Mouse (Mus musculus): ENCODE measurements around the gene Lman1l. TPM values are rescaled to one million over a fixed set of nuclear protein-coding genes. Genes with fewer than 3 reads are reported as not detected.

Lman1l gene
- polyA plus RNA-seq, 1 experiment from 2014 or later, result not detected

DNA sequence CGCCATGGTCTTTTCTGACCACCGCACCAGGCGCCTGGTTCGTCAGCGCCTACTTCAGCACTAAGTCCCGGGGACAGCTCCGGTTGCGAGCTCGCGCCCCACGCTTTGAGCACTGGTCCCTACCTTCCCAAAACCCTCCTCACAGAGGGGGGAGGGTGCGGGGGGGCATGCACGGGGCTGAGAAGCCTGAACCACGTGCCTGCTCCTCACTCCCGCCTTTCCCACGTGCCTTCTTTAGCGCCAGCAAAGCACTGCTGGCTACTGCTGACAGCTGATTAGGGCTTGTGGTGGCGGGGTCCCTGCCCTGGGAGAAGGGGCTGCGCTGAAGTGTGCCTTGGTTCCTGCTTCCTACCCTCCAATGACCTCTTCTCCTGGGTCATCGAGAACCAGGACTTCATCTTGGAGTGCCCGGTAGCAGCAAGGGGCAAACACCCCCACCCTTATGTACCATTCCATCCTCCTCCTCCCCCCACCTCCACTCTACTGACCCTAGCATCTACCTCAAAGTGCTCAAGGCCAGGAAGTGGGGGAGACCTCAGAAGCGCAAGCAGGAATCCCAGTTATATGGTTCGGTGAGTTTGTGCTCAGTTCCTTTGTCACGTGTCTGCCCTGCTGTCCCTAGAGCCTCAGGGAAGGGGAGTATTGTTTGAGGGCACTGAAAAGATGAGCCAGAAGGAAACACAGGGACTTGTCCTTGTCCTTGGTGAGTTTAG lies 14.3 kb downstream of the Lman1l start, which contains the start of gene Cplx3:
Gene Cplx3 (minus strand): TSS at position 143 of the 713 bp plus-strand sequence.
- peak; percentile 53; the same call in 1 of the 2 replicates for ATAC-seq (ENCODE audit: insufficient number of reproducible peaks, insufficient read depth, low FRiP score, low read depth)
- Histone ChIP-seq H3K9ac (replicated peaks; ENCODE audit: low read depth, low read length) (no peak within 1 kb of the TSS), H3K27me3 (ENCODE audit: control insufficient read depth, insufficient read depth, low read length) (no peaks in the 10 kb centered on the region), H3K9me3 (ENCODE audit: control insufficient read depth, low read depth, low read length) (no peaks in the 10 kb centered on the region), H3K4me3 (ENCODE audit: low read depth, low read length) (no peak within 1 kb of the TSS), H3K4me2 (replicated peaks; ENCODE audit: low read depth, low read length) (no peak within 1 kb of the TSS), H3K4me1 (ENCODE audit: control insufficient read depth, insufficient read depth, low read length) (no peaks in the 10 kb centered on the region), H3K27ac (ENCODE audit: low read length) (no peak within 1 kb of the TSS), H3K36me3 (ENCODE audit: control insufficient read depth, insufficient read depth, low read length) (no peaks in the 10 kb centered on the region)
- 8% methylated on average over 24 of the region's 24 CpGs for WGBS

DNA sequence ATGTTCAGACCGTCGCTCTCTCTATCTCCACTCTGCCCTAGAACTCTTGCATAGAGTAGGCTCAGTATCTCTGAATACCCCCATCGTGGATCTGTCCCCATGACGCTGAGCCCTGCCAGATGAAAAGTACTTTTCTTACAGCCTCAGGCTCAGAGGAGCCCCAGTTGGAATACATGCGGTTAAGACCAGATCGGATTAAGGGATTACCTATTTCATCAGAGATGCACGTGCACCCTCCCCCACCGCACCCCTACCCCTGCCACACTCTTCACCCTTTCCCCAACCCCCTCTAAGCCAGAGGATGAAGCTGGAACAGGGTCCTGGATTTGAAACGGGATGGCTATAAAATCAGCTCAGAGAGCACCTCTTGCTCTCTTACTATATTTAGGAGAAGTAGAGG lies 15.1 kb downstream of the Lman1l start:
- Histone ChIP-seq H3K9me3 (ENCODE audit: control insufficient read depth, low read depth, low read length) (no peaks in the 10 kb centered on the region), H3K4me2 (replicated peaks; ENCODE audit: low read depth, low read length) (no peak overlapping the region), H3K27me3 (ENCODE audit: control insufficient read depth, insufficient read depth, low read length) (no peaks in the 10 kb centered on the region), H3K4me1 (ENCODE audit: control insufficient read depth, insufficient read depth, low read length) (peaks cover 6% of the 10 kb centered on the region; the same call in 1 of the 2 replicates), H3K36me3 (ENCODE audit: control insufficient read depth, insufficient read depth, low read length) (no peaks in the 10 kb centered on the region), H3K27ac (ENCODE audit: low read length) (no peak overlapping the region), H3K4me3 (ENCODE audit: low read depth, low read length) (no peak overlapping the region), H3K9ac (replicated peaks; ENCODE audit: low read depth, low read length) (no peak overlapping the region)
- no peak for ATAC-seq (ENCODE audit: insufficient number of reproducible peaks, insufficient read depth, low FRiP score, low read depth)
- 21% methylated on average over 9 of the region's 9 CpGs for WGBS

DNA sequence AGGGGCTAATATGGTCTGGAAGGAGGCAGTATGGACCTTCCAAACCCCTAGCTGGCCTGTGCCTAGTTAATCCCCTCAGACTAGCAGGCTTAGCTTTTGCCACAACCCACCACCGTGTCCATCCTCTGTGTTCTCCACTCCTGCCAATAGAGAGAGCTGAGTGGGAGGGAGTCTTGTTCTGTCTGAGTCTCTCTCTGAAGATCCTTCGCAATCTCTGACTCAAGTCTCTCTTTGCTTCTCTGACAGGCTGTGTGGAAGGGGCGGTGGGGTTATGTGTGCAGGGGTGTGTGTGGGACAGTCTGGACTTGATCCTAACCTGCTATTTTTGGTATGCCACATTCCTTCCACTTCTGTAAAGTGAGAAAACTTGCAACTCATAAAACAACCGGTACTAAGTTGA lies 15.7 kb downstream of the Lman1l start:
- ATAC-seq (ENCODE audit: insufficient number of reproducible peaks, insufficient read depth, low FRiP score, low read depth), result no peak
- Histone ChIP-seq H3K36me3 (ENCODE audit: control insufficient read depth, insufficient read depth, low read length) (no peaks in the 10 kb centered on the region), H3K27ac (ENCODE audit: low read length) (no peak overlapping the region), H3K9me3 (ENCODE audit: control insufficient read depth, low read depth, low read length) (no peaks in the 10 kb centered on the region), H3K9ac (replicated peaks; ENCODE audit: low read depth, low read length) (no peak overlapping the region), H3K4me3 (ENCODE audit: low read depth, low read length) (no peak overlapping the region), H3K4me1 (ENCODE audit: control insufficient read depth, insufficient read depth, low read length) (peaks cover 6% of the 10 kb centered on the region; the same call in 1 of the 2 replicates), H3K4me2 (replicated peaks; ENCODE audit: low read depth, low read length) (no peak overlapping the region), H3K27me3 (ENCODE audit: control insufficient read depth, insufficient read depth, low read length) (no peaks in the 10 kb centered on the region)
- WGBS, result 84% methylated on average over 4 of the region's 4 CpGs

DNA sequence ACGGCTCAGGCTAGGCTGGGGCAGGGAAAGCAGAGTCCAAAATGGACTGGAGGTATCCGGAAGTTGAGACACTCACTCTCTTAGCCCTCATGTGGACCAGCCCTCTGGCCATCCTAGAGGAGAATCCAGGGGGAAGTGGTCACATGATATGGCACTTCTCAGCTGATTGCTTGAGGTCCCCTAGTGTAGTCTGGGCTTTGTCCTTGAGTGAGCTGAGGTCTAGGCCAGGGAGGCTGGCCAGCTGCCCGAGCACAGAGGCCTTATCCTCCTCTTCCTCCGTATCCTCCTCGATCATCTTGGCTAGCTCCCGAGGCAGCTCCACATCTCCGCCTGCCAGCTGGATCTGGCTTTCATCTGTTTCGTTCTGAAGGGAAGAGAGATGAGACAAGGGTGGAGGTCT lies 18.5 kb downstream of the Lman1l start:
- ATAC-seq (ENCODE audit: insufficient number of reproducible peaks, insufficient read depth, low FRiP score, low read depth), result no peak
- H3K4me2 ChIP-seq (replicated peaks; ENCODE audit: low read depth, low read length), result no peak overlapping the region
- no peaks in the 10 kb centered on the region for H3K36me3 ChIP-seq (ENCODE audit: control insufficient read depth, insufficient read depth, low read length)
- H3K9me3 ChIP-seq (ENCODE audit: control insufficient read depth, low read depth, low read length), result no peaks in the 10 kb centered on the region
- no peaks in the 10 kb centered on the region for H3K27me3 ChIP-seq (ENCODE audit: control insufficient read depth, insufficient read depth, low read length)
- H3K4me3 ChIP-seq (ENCODE audit: low read depth, low read length), result no peak overlapping the region
- no peak overlapping the region for H3K27ac ChIP-seq (ENCODE audit: low read length)
- no peak overlapping the region for H3K9ac ChIP-seq (replicated peaks; ENCODE audit: low read depth, low read length)
- H3K4me1 ChIP-seq (ENCODE audit: control insufficient read depth, insufficient read depth, low read length), result peaks cover 6% of the 10 kb centered on the region; the same call in 1 of the 2 replicates
- WGBS, result 50% methylated on average over 8 of the region's 8 CpGs

DNA sequence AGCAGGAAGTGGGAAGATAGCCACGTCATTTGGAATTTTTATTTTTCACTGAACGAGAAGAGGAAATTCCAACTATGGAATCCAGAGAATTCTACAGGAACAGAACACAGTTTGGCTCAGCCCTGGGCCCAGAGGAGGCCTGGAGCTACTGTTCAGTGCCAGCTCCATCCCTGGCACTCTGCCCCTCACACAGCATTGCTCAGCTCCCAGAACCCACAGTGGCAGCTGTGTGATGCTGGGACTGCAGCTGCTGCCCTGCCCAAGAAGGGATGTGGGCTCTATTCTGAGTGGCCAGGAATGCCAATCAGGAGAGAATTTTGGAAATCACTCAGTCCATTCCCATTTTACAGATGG lies 19.2 kb downstream of the Lman1l start:
- no peaks in the 10 kb centered on the region for H3K36me3 ChIP-seq (ENCODE audit: control insufficient read depth, insufficient read depth, low read length)
- no peaks in the 10 kb centered on the region for H3K27me3 ChIP-seq (ENCODE audit: control insufficient read depth, insufficient read depth, low read length)
- ATAC-seq (ENCODE audit: insufficient number of reproducible peaks, insufficient read depth, low FRiP score, low read depth), result no peak
- H3K4me1 ChIP-seq (ENCODE audit: control insufficient read depth, insufficient read depth, low read length), result peaks cover 6% of the 10 kb centered on the region; the same call in 1 of the 2 replicates
- H3K9me3 ChIP-seq (ENCODE audit: control insufficient read depth, low read depth, low read length), result no peaks in the 10 kb centered on the region
- WGBS, result 33% methylated on average over 2 of the region's 2 CpGs
- H3K9ac ChIP-seq (replicated peaks; ENCODE audit: low read depth, low read length), result no peak overlapping the region; the same call in 1 of the 2 replicates
- H3K4me3 ChIP-seq (ENCODE audit: low read depth, low read length), result no peak overlapping the region
- no peak overlapping the region for H3K27ac ChIP-seq (ENCODE audit: low read length)
- H3K4me2 ChIP-seq (replicated peaks; ENCODE audit: low read depth, low read length), result no peak overlapping the region

DNA sequence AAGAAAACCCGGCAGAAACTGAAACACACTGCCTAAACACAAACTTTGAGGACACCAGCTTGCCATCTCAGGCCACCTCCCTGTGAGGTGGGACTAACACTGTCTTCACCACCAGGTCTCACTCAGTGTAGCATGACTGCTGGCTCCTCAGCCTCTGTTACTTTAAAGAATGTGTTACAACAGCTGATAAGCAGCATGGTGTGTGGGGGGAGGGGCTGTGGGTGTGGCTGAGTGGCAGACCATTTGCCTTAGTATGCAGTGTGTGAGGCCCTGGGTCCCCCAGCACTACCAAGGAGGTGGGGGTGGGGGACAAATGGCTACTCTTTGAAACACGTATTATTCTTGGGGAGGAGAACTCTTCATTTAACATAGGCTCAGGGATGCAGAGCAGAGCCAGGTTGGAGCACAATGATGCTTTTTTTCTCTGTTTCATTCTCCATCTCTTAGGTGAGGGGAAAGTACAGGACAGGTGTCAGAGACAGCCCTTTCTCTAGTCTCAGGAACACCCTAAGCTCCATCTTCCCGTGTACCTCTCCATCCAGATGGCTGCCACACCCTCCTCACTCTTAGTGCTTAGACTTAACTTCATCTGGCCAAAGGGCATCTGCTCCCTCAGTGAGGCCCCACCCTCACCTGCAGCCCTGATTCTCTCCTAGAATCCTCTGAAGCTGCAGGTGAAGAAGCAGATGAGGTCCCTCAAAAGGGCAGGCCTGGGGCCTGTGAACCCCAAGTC lies 19.8 kb downstream of the Lman1l start:
- no peaks in the 10 kb centered on the region for H3K9me3 ChIP-seq (ENCODE audit: control insufficient read depth, low read depth, low read length)
- no peaks in the 10 kb centered on the region for H3K27me3 ChIP-seq (ENCODE audit: control insufficient read depth, insufficient read depth, low read length)
- peaks cover 6% of the 10 kb centered on the region; the same call in 1 of the 2 replicates for H3K4me1 ChIP-seq (ENCODE audit: control insufficient read depth, insufficient read depth, low read length)
- ATAC-seq (ENCODE audit: insufficient number of reproducible peaks, insufficient read depth, low FRiP score, low read depth), result peak; percentile 64; the same call in 1 of the 2 replicates
- H3K4me2 ChIP-seq (replicated peaks; ENCODE audit: low read depth, low read length), result no peak overlapping the region
- 3% methylated on average over 3 of the region's 3 CpGs for WGBS
- no peak overlapping the region for H3K27ac ChIP-seq (ENCODE audit: low read length)
- H3K36me3 ChIP-seq (ENCODE audit: control insufficient read depth, insufficient read depth, low read length), result no peaks in the 10 kb centered on the region
- no peak overlapping the region for H3K9ac ChIP-seq (replicated peaks; ENCODE audit: low read depth, low read length)
- H3K4me3 ChIP-seq (ENCODE audit: low read depth, low read length), result no peak overlapping the region

DNA sequence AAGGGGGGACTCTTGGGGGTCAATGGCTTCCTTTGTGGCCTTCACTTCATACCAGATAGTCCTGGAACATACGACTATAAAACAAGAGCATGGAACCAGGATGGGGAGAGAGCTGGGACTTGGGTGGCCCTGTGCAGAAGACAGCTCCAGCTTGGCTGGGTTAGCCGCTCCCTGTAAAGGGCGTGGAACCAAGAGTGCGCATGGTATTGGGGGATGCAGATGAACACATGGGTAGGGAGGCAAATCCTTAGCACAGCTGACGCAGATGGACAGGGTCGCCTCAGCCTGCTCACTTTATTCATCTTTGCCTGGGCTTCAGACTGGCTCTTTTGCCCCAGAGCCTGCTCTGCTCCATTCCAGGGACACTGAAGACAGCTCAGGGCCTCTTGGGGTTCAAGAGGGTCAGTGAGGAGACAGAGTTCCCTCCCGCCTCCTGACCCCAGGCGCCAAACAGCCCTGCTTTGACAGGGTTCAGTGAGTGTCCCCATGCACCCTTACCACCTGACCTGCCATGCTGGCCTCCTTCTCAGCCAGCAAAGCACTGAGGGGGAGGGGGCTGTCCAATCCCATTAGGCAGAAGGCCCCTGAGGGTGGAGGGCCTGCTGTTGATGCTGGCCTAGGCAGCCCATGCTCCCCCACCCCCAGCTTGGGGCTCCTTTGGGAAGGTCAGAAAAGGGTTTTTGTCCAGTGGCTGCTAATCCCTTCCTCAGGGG lies 21.6 kb downstream of the Lman1l start:
- no peaks in the 10 kb centered on the region for H3K9me3 ChIP-seq (ENCODE audit: control insufficient read depth, low read depth, low read length)
- no peak overlapping the region for H3K4me2 ChIP-seq (replicated peaks; ENCODE audit: low read depth, low read length)
- H3K9ac ChIP-seq (replicated peaks; ENCODE audit: low read depth, low read length), result no peak overlapping the region
- no peak overlapping the region for H3K27ac ChIP-seq (ENCODE audit: low read length)
- peaks cover 6% of the 10 kb centered on the region for H3K36me3 ChIP-seq (ENCODE audit: control insufficient read depth, insufficient read depth, low read length)
- peaks cover 6% of the 10 kb centered on the region; the same call in 1 of the 2 replicates for H3K4me1 ChIP-seq (ENCODE audit: control insufficient read depth, insufficient read depth, low read length)
- H3K27me3 ChIP-seq (ENCODE audit: control insufficient read depth, insufficient read depth, low read length), result no peaks in the 10 kb centered on the region
- no peak for ATAC-seq (ENCODE audit: insufficient number of reproducible peaks, insufficient read depth, low FRiP score, low read depth)
- 50% methylated on average over 8 of the region's 8 CpGs for WGBS
- no peak overlapping the region for H3K4me3 ChIP-seq (ENCODE audit: low read depth, low read length)

DNA sequence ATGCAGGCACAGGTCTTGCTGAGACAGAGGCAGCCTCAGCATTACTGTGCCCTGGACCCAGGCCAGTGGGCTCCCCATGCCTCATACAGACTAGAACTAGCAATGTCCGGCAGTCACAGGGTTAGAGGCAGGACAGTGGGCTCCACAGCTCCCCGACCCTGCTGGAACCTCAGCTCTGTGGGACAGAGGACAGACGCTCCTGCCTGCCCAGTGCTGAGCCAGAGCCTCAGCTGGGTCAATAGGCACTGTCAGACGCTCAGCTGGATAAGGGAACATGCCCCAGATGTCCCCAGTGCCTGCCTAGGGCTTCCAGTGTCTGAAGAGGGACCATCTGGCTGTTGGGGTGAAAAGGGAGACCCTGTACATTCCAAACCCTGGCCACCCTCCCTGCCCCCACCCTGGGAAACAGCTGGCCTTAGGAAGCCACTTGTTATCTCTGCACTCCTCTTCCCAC lies 22.6 kb downstream of the Lman1l start:
- ATAC-seq (ENCODE audit: insufficient number of reproducible peaks, insufficient read depth, low FRiP score, low read depth), result 0 out of 2 replicates have a peak, but pooled peaks have one; percentile 12
- no peaks in the 10 kb centered on the region for H3K9me3 ChIP-seq (ENCODE audit: control insufficient read depth, low read depth, low read length)
- H3K36me3 ChIP-seq (ENCODE audit: control insufficient read depth, insufficient read depth, low read length), result peaks cover 7% of the 10 kb centered on the region
- no peak overlapping the region for H3K27ac ChIP-seq (ENCODE audit: low read length)
- H3K9ac ChIP-seq (replicated peaks; ENCODE audit: low read depth, low read length), result no peak overlapping the region
- peaks cover 6% of the 10 kb centered on the region; the same call in 1 of the 2 replicates for H3K4me1 ChIP-seq (ENCODE audit: control insufficient read depth, insufficient read depth, low read length)
- H3K4me3 ChIP-seq (ENCODE audit: low read depth, low read length), result no peak overlapping the region
- no peaks in the 10 kb centered on the region for H3K27me3 ChIP-seq (ENCODE audit: control insufficient read depth, insufficient read depth, low read length)
- no peak overlapping the region for H3K4me2 ChIP-seq (replicated peaks; ENCODE audit: low read depth, low read length)
- WGBS, result 21% methylated on average over 4 of the region's 4 CpGs
